Mouse (Mus musculus) adrenal gland, adult 18-20 months (tissue): ENCODE results near the gene Lrrc28. TPM values are rescaled to one million over a fixed set of nuclear protein-coding genes. Genes with fewer than 3 reads are reported as not detected.

ENCODE experiments used
- DNase-seq, 2 experiments: peaks; one replicate each; pipeline ENCODE4 v3.0.0; 2021 to 2022; ENCODE audit warnings: low spot score in 2 of 2
- long read RNA-seq, 2 experiments: library from polyadenylated mRNA; stranded (forward); transcript quantifications; one replicate each; pipeline ENCODE4 v2.0.0; 2021
- total RNA-seq, 2 experiments: library from RNA; stranded (reverse); gene quantifications; 1 replicate in 1 of 2; 2 replicates in 1 of 2; pipeline ENCODE4 v1.2.3; 2021

Lrrc28 gene
- total RNA-seq = 10 to 100 TPM; 19.5 to 20.1 TPM
- long read RNA-seq, experiment 1, partial matches to known transcripts = 1 of 12 reads
- long read RNA-seq, experiment 1, other reads (novel, unspliced or antisense) = 8 of 12 reads
- long read RNA-seq, experiment 2, partial matches to known transcripts = 4 of 20 reads
- long read RNA-seq, experiment 2, other reads (novel, unspliced or antisense) = 12 of 20 reads

DNA sequence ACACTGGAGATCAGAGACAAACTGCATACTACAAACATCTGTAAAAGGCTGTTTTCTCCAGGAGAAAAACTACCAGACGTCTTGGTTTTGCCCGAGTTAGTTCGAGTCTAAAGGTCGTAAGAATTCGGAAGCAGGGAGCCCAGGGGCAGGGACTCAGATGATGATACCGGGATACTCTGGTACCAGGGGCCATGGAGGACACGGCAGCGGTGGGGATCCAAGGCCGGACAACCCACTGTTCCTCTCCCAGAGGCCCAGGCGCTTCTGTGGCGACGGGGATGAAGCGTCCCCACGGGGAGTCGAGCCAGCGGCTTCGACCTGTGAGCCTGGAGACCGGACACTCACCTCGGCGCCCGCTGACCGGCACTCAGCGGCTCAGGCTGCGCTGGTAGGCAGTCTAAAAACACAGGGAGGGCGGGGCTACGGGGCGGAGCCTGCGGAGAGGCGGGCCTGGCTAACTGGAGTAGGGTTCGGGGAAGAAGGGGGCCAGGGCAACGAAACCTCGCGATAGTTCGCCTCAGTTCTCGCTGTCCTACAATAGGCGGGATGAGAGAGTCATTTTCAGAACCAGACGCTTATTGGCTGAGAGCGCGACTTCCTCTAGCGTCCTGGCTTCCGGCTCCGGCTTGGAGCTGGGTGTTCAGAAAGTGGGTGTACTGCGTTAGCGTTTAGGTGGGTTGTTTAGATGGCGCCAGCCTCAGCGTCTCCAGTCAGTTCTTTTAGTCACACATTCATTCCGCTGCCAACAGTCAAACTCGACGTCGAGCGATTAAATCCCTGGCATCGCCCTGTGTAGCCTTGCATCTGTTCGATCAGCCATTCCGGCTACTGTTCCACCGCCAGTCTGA is at the start of gene Lrrc28:
TSS of gene Lrrc28 (minus strand) at position 436 of the 848 bp plus-strand sequence.
- peak; percentile 96 to 98 for DNase-seq

DNA sequence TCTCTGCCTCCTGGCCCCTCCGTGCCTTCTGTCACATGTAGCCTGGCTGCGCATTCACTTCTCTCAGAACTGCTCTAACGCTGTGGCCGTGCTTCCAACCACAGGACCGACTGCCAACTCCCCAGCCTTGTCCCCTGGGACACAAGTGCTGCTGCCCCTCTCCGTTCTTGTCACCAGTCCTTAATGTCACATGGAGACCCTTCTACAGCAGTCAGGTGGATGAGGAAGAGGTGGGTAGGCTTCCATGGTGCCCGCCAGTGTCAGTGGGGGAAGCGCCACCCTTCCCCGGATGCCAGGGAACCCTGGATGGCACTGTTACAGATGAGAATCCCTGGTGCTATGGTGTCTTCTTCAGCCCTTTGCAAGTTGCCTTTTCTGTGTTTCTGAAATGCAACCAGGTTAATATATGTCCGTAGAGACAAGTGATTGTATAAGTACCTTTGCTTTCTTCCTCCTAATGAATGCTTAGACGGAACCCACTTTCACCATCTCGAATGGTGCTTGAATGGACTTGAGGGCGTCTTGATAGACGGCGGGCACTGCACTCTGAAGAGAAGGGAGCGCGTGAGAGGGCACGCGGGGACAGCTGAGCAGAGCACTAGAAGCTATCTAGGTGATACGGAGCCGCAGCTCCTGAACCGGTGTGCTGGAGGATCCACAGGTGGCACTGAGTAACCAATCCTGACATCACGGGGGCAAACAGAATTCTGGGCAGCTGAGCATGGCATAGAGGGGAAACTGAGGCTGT is 47.9 kb upstream of the Lrrc28 start:
- no peak for DNase-seq

GRCm38 (mm10) chr7:67692141-67692540 is 47.1 kb upstream of the Lrrc28 start:
- DNase-seq = no peak

- DNase-seq = no peak
These were observed 46.0 kb upstream of the Lrrc28 start for GRCm38 (mm10) chr7:67691036-67691435.

- no peak for DNase-seq
These were observed 44.7 kb upstream of the Lrrc28 start for GRCm38 (mm10) chr7:67689793-67690192.

- no peak for DNase-seq
These were observed 43.2 kb upstream of the Lrrc28 start for GRCm38 (mm10) chr7:67688281-67688680.

GRCm38 (mm10) chr7:67686545-67686944 is 41.5 kb upstream of the Lrrc28 start:
- DNase-seq = no peak

DNA sequence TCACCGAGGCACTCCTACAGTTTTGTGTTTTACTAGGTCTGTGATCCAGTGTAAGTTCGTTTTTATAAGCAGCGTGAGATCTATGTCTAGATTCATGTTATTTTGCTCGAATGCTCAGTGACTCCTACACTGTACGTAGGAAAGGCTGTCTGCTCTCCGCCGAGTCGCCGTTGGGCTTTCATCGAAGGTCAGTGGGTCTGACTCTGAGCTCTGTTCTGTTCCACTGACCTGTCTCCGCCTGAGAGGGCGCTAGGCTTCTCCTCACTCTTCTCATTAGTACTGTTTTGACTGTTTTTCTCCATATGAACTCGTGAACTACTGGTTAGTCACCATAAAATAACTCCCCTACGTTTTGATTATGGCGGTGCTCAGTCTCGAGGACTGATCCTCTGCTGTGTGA is 37.9 kb upstream of the Lrrc28 start:
- DNase-seq = no peak

DNA sequence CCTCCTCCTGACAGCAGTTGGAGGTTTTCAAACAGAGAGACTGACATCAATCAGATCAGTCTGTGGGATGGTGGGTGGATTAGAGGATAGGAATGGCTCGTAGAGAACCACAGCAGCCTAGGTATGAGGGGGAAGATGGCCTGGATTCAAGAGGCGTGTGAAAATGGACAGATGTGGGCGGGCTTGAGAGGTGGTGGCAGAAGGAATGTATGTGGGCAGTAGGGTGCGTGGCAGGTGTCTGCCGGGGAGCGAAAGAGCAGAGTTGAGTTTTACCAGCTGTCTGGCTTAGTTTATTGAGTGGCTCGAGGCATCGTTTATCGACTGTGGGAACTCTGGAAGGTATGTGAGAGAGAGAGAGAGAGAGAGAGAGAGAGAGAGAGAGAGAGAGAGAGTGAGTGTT is 36.0 kb upstream of the Lrrc28 start:
- no peak for DNase-seq

DNA sequence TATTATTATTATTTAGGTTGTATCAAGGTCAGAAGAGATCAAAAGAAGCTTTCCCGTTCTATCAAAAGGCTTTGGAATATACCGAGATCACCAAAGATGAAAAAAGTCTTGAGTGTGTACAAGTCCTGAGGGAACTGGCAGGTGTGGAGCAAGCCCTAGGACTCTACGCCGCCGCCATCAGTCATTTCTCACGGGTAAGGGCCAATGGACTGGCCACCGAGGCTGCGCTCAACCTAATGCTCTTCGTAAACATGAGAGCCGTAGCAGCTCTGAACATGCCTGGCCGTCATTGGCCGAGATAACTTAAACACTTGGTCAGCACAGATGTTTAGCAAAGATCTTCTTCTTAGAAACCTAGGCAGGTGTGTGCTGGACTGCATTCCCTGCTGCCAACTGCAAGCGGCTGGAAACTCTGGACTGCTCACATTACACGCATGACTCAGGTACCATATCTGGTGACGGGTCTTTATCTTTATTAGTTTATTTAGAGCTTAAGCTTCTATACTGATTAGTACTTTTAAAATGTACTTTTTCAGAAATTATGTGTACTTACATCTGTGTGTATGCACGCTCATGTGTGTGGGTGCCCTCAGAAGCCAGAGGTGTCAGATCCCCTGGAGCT is 33.9 kb upstream of the Lrrc28 start:
- DNase-seq = no peak

GRCm38 (mm10) chr7:67673656-67674055 is 28.6 kb upstream of the Lrrc28 start:
- DNase-seq = no peak

DNA sequence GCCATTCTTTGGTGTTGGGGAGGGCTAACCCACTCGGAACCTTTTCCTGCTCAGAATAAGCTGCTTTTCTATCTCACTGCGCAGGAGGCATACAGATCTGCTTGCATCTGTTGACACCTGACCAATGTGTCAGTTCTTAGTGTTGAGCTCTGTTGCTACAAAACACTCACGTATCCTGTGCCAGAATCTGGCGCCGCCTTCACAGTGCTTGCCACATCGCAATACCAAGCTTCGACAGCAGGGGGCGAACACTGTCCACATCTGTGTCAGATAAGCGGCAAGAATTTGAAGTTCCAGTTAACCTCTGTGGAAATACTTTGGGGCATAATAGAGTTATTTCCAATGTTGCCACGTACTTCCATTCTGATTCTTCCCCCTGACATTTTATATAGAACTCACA is 27.6 kb upstream of the Lrrc28 start:
- DNase-seq = peak; percentile 96 to 99

GRCm38 (mm10) chr7:67670965-67671364 is 25.9 kb upstream of the Lrrc28 start:
- no peak for DNase-seq

GRCm38 (mm10) chr7:67663981-67664694 is 19.1 kb upstream of the Lrrc28 start:
- DNase-seq = no peak

DNA sequence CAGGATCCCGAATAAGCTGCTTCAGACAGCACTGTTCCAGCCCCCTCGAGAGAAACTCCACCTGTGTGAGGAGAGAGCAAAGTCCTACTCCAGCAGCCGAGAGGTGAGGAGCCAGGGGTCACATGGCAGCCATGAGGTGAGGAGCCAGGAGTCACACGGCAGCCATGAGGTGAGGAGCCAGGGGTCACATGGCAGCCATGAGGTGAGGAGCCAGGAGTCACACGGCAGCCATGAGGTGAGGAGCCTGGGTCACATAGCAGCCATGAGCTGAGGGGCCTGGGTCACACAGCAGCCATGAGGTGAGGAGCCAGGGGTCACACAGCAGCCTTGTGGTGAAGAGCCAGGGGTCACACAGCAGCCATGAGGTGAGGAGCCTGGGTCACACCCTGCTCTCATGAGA is 17.4 kb upstream of the Lrrc28 start:
- DNase-seq = no peak

DNA sequence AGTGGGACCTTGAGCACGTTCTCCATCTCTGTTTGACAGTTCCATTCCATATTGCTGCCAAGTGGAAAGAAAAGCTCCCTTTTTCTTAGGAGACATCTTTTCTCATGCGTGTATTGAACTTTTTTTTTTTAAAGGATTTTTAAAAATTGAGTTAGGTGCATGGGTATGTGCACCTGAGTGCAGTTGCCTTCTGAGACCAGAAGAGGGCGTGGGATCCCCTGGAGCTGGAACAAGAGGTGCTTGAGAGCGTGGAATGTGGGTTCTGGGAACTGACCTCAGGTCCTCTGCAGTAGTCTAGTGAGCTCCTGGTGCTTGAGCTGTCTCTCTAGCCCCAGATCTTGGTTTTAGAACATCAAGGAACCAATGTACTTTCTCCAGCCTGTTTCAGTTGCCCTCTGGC is 13.0 kb upstream of the Lrrc28 start:
- DNase-seq = no peak

DNA sequence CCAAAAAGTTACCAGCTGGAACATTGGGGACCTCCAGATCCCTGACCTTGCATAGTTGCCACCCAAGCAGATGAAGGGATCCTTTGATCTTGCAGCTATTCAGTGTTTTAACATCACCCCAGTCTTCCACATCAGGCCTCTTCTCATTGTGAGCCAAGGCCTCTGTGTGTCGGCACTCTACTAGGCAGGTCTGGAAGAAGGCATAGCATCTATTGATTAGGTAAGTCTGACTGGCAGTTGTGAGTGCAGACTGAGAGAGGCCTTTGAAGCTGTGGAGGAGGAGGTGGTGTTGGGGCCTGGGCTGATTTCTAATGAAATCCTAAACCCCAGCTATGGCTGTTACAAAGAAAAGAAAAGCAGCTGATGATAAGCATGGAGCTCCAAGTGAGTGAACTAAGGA is 10.1 kb upstream of the Lrrc28 start:
- no peak for DNase-seq

- no peak for DNase-seq
These were observed 9.6 kb upstream of the Lrrc28 start for GRCm38 (mm10) chr7:67654668-67655067.

- no peak for DNase-seq
These were observed 7.1 kb upstream of the Lrrc28 start for GRCm38 (mm10) chr7:67652211-67652610.

DNA sequence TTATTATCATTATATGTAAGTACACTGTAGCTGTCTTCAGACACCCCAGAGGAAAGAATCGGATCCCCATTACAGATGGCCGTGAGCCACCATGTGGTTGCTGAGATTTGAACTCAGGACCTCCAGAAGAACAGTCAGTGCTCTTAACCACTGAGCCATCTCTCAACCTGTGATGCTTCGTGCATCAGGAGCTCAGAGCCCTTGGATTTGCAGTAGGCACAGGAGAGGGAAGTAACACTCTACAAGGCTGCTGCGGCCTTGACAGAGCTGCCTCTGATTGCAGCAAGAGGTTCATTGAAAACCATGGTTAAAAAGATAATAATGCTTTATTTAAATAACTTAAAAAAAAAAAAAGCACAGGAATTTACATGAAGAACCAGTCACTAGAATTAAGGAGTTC is 3.3 kb upstream of the Lrrc28 start:
- peak in 1 of 2 experiments; percentile 31 for DNase-seq

- no peak for DNase-seq
These were observed 2.2 kb upstream of the Lrrc28 start, which contains the start of gene Ttc23 for GRCm38 (mm10) chr7:67647277-67647676. Gene Ttc23, plus strand, starts transcription at chr7:67647410.
